Mouse (Mus musculus): ENCODE measurements around the gene B3galt4.

DNA sequence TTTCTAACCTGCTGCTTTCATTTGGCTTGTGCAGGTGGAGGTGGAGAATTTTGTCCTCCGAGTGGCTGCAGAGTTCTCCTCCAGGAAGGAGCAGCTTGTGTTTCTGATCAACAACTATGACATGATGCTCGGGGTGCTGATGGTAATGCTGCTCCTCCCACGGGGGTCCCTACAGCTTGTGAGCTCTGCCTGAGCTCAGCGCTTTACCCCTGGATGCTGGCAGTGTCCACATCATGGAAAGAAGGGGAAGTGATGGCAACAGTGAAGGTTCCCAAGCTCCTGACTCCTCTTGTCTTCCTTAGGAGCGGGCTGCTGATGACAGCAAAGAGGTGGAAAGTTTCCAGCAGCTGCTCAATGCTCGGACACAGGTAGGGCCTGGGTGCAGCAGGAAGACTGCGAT is 11.6 kb upstream of the B3galt4 start:
- TF ChIP-seq ZNF384 (IDR thresholded peaks at IDR 0.05; ENCODE audit: low read depth, low read length) (no peak), MAFK (IDR thresholded peaks at IDR 0.05; ENCODE audit: insufficient read depth, low read depth, low read length) (no peak), HCFC1 (IDR thresholded peaks at IDR 0.05; ENCODE audit: borderline replicate concordance, insufficient read depth, low read length) (no peak), ZC3H11A (IDR thresholded peaks at IDR 0.05; ENCODE audit: borderline replicate concordance, low read depth, low read length) (no peak), CHD2 (IDR thresholded peaks at IDR 0.05; ENCODE audit: low read depth, low read length) (no peak)

Measured in ES-E14 (cell line).